Mouse (Mus musculus): ENCODE measurements around the gene Gm5767.

- no peak for TF ChIP-seq CTCF (IDR thresholded peaks at IDR 0.05; ENCODE audit: extremely low read depth, insufficient read depth, insufficient read length, insufficient replicate concordance)
- TF ChIP-seq POLR2A (IDR thresholded peaks at IDR 0.05; ENCODE audit: low read depth, low read length): no peak
Measured at GRCm38 (mm10) chr16:8699556-8699955, 19.0 kb downstream of the Gm5767 start.

Measured in spleen, adult 2 months (tissue).